Mouse (Mus musculus) hindbrain, embryonic 10.5 days (tissue): ENCODE measurements around the gene Gm12355. TPM values are rescaled to one million over a fixed set of nuclear protein-coding genes. Genes with fewer than 3 reads are reported as not detected.
"Not testable (repeated sequence)": the region's sequence is repeated elsewhere in the genome, so short reads cannot be mapped to it uniquely, and the experiment has no call there.

ENCODE experiments used
- DNase-seq: peaks from one replicate; pipeline ENCODE4 v3.0.0-alpha.2; 2017; ENCODE audit warnings: low spot score
- H3K27ac ChIP-seq: fragments of 300-500 bp; sonication (generic); 2 replicates; pipeline ENCODE4 v1.5.1; 2016; ENCODE audit warnings: mild to moderate bottlenecking, moderate library complexity
- H3K27me3 ChIP-seq: fragments of 300-500 bp; sonication (generic); 2 replicates; pipeline ENCODE4 v1.6.1; 2016; ENCODE audit warnings: mild to moderate bottlenecking; ENCODE audit not compliant: poor library complexity, insufficient read depth, severe bottlenecking
- H3K36me3 ChIP-seq: fragments of 300-500 bp; sonication (generic); 2 replicates; pipeline ENCODE4 v1.6.1; 2016; ENCODE audit warnings: mild to moderate bottlenecking, moderate library complexity
- H3K4me1 ChIP-seq: fragments of 300-500 bp; sonication (generic); replicated peaks from 2 replicates; pipeline ENCODE4 v1.6.1; 2016; ENCODE audit warnings: mild to moderate bottlenecking
- H3K4me3 ChIP-seq: fragments of 300-500 bp; sonication (generic); 2 replicates; pipeline ENCODE4 v1.5.1; 2016; ENCODE audit warnings: mild to moderate bottlenecking, moderate library complexity
- H3K9me3 ChIP-seq: fragments of 300-500 bp; sonication (generic); 2 replicates; pipeline ENCODE4 v1.6.1; 2016; ENCODE audit warnings: mild to moderate bottlenecking, moderate library complexity
- WGBS: fragments of 180-500 bp; shearing (Covaris S2); methylation state at CpG from one replicate; pipeline ENCODE4 v1.1.7; 2016; 5-methylcytosine and 5-hydroxymethylcytosine counted together
- polyA plus RNA-seq: library from polyadenylated mRNA; unstranded; fragments of >200 nt; fragmentation: Nextera tagmentation; extraction: Ambion mirVana; gene quantifications from 2 replicates; pipeline ENCODE4 v1.2.1, GENCODE M21; 2016

Gene Gm12355
- polyA plus RNA-seq, 1 experiment from 2014 or later, result 1.3 TPM

DNA sequence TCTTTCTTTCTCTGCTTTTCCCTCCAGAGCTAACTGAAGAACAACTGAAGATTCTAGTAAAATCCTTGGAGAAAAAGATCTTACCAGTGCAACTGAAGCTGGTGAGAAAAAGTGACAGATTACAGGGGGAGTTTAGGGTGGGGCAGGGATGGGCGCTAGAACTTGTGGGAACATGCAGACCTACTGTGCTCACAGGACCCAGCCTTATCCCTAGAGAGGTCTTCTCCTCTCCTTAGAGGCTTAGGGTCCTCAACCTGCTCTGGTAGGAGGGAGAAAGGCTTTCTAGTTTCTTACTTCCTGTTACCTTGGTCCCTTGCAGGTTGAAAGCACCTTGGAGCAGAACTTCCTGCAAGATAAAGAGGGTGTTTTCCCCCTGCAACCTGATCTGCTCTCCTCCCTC lies 12.0 kb upstream of the Gm12355 start:
- Histone ChIP-seq H3K9me3 (no peaks in the 10 kb centered on the region), H3K36me3 (no peaks in the 10 kb centered on the region), H3K27ac (no peak overlapping the region), H3K4me3 (no peak overlapping the region), H3K27me3 (no peaks in the 10 kb centered on the region), H3K4me1 (no peaks in the 10 kb centered on the region)
- WGBS, result 71% methylated on average over 1 of the region's 1 CpGs
- no peak for DNase-seq

DNA sequence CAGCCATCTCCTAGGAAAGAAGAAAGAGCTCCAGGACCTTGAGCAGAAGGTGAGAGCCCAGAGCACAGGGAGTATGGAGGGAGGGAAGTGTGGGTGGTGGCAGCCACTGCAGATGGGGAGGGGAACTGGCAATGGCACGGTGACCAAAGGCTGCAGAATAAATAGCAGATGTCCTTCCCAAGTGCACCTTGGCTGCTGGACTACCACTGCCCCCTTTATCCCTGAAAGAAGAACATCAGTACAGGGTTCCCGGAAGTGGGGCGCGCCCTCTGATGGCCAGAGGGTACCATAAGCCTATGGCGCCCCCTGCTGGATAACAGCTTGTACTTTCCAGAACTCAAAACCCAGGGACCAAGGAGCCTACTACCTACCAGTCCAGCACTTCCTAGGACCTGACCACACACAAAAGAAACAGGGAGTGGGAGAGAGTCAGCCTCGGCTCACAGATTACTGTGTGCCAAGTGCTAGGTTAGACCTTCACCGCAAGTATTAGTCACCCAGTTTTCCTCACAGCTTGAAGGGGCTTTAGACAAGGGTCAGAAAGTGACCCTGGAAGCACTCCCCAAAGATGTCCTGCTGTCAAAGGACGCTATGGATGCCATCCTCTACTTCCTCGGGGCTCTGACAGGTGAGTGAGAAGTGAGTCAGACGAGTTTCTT lies 10.0 kb upstream of the Gm12355 start:
- WGBS, result 37% methylated on average over 10 of the region's 10 CpGs
- H3K27me3 ChIP-seq, H3K36me3 ChIP-seq, H3K27ac ChIP-seq, H3K9me3 ChIP-seq, H3K4me3 ChIP-seq, H3K4me1 ChIP-seq: not testable (repeated sequence)
- peak; percentile 8 for DNase-seq

DNA sequence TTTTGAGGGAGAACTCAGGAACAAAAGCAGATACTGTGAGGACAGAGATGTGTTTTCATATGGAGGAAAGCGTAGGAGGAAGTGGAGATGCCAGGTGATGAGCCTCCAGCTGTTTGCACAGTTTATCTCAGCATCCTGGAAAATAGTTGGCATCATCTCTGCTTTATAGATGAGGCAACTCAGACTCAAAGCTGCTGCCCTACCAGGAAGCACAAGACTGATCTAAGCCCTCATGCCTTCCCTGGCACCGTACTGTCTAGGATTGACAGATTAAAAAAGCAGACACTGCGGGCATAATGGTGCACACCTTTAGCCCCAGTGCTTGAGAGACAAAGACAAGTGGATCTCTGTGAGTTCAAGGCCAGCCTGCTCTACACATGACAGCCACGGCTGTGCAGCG lies 5.2 kb upstream of the Gm12355 start:
- H3K36me3 ChIP-seq, result no peaks in the 10 kb centered on the region
- no peak for DNase-seq
- no peak overlapping the region for H3K4me3 ChIP-seq
- H3K27ac ChIP-seq, result no peak overlapping the region
- 88% methylated on average over 5 of the region's 5 CpGs for WGBS
- no peaks in the 10 kb centered on the region for H3K4me1 ChIP-seq
- H3K9me3 ChIP-seq, result no peaks in the 10 kb centered on the region
- H3K27me3 ChIP-seq, result no peaks in the 10 kb centered on the region

DNA sequence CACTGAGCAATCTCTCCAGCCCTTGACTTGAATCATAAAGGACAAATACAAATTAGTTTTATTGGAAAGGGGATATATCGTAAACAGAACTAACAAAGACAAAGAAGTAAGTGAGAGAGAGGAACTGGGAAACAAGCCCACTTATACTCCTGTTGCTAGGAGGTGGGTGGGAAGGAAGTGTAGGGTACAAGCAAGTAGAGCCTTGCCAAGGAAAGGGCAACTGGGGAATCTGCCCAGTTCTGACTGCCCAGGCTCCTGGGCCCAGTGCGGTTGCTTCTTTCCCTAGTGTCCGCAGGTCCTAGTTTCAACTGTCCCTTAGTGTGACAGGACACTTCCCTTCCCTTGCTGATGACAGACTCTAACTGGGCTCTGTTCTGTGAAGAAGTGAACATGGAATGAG lies 3.2 kb upstream of the Gm12355 start:
- no peak for DNase-seq
- Histone ChIP-seq H3K36me3 (no peaks in the 10 kb centered on the region), H3K9me3 (no peaks in the 10 kb centered on the region), H3K4me3 (no peak overlapping the region), H3K27me3 (no peaks in the 10 kb centered on the region), H3K4me1 (no peaks in the 10 kb centered on the region), H3K27ac (no peak overlapping the region)
- 91% methylated on average over 3 of the region's 3 CpGs for WGBS

DNA sequence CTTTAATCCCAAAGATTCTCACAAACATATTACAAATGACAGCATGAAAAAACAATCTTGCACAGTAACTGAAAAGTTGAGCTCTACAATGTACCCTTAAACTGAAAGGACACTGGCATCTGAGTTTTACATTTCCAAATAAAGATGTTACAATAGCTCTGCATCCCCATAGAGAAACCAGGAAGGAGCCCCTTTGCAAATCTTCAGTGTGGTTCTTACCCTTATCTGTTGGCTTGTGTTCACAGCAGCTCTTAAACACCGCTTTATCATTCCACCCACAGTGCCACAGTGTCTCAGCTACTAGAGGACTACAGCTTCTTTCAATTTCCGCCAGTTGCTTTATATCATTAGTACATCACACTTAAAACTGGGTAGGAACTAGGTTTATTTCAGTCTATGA lies 1.1 kb downstream of the Gm12355 start:
- not testable (repeated sequence) for H3K27me3 ChIP-seq, H3K4me3 ChIP-seq, H3K27ac ChIP-seq, H3K36me3 ChIP-seq, DNase-seq, H3K4me1 ChIP-seq
- H3K9me3 ChIP-seq, result peaks cover 12% of the 10 kb centered on the region
- WGBS, result 88% methylated on average over 2 of the region's 2 CpGs

DNA sequence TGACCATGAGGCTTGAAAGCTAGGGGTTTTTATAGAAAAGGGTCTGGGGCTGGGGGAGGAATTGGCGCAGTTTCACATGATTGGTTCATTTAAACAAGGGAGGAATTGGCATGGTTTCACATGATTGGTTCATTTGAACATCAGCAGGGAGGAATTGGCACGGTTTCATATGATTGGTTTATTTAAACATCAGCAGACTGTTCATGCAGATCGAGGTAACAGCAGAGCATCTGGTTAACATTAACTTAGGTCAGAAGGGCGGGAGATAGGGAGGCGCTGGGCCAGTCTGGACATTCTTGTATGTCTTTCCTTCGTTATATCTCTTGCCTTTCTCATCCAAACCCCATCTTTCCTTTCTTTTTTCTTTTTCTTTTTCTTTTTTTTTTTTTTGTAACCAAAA lies 1.5 kb downstream of the Gm12355 start:
- H3K27ac ChIP-seq, H3K4me1 ChIP-seq, H3K4me3 ChIP-seq, H3K36me3 ChIP-seq, H3K27me3 ChIP-seq, DNase-seq: not testable (repeated sequence)
- WGBS, result 80% methylated on average over 6 of the region's 6 CpGs
- H3K9me3 ChIP-seq, result peaks cover 12% of the 10 kb centered on the region

DNA sequence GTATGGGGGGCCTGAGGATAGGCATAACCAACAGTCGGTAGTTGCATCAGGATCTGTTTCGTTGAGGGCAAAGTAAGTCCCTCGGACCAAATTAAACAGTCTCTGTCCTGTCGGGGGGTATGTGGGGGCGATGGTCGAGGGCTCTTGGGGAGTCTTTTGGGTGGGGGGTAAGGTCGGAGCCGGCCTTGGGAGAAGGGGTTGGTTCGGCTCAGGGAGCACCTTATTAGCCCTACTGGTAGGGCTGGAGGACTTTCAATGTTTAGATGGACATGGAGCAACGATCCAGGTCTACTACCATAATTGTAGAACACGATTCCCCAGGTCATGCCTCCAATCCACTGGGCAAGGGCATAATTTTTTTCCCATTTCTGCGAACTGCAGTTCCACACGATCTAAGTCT lies 4.7 kb downstream of the Gm12355 start:
- Histone ChIP-seq H3K27ac (no peak overlapping the region), H3K9me3 (peaks cover 12% of the 10 kb centered on the region), H3K4me3 (no peak overlapping the region), H3K4me1 (no peaks in the 10 kb centered on the region), H3K27me3 (no peaks in the 10 kb centered on the region), H3K36me3 (no peaks in the 10 kb centered on the region)
- WGBS, result 94% methylated on average over 13 of the region's 13 CpGs
- no peak for DNase-seq

DNA sequence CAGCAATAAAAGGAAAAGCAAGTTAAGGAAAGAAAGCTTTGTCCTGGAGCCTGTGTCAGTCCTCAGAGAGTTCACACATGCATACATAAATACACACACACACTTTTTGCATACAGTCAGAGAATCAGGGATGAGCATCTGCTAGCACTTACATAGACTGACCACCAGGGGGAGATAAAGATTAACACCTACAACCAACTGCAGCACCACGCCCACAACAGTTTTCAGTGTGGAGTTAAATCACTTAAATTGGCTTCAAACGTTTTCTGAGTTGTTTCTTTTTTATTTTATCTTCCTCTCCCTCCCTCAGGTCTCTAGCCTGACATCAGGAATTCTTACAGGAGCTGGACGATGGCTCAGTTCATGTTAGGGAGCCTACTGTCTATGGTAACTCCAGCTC lies 18.7 kb downstream of the Gm12355 start:
- no peak for DNase-seq
- 12% methylated on average over 3 of the region's 3 CpGs for WGBS

DNA sequence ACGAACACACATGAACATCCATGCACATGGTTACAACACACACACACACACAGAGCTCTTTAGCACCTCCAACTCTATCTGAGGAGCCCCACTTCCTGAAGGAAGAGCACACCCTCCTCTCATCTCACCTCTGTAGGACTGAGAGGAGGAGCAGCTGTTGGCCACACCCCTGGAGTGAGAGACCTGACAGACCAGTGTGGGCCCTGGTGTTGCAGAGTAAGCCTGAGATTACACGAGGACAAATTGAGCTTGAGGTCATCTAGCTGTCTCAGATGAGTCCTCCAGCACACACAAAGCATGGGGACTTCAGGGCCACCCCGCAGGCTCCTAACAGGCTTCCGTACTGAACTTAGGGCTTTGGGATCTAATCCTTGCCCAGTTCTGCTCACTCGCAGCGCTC lies 20.6 kb downstream of the Gm12355 start:
- H3K4me1 ChIP-seq, result peaks cover 11% of the 10 kb centered on the region
- 71% methylated on average over 6 of the region's 6 CpGs for WGBS
- H3K4me3 ChIP-seq, result not testable (repeated sequence)

More for the DNA sequence above, 18.7 kb downstream of the Gm12355 start:
- Histone ChIP-seq H3K27ac (no peak overlapping the region), H3K27me3 (peaks cover 5% of the 10 kb centered on the region; the same call in 1 of the 2 replicates), H3K9me3 (no peaks in the 10 kb centered on the region), H3K4me3 (no peak overlapping the region), H3K4me1 (peaks cover 9% of the 10 kb centered on the region), H3K36me3 (no peaks in the 10 kb centered on the region)

DNA sequence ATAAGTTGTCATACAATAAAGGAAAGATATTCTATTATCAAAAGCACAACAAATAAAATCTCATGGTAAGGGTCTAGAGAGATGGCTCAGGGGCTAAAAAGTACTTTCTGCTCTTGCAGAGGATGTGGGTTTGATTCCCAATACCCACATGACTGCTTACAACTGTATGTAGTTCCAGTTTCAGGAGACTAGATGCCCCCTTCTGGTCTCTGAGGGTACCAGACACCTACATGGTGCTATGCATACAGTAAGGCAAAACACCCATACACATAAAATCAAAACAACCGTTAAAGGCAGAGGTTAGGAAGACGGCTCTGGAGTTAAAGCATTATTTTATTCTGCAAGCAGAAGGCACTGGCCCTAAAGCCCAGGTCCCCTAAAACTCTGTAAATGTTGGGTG lies 21.5 kb downstream of the Gm12355 start:
- H3K27ac ChIP-seq, result no peak overlapping the region
- H3K4me3 ChIP-seq, result no peak overlapping the region
- peaks cover 33% of the 10 kb centered on the region for H3K27me3 ChIP-seq
- H3K9me3 ChIP-seq, result no peaks in the 10 kb centered on the region
- H3K4me1 ChIP-seq, result peaks cover 17% of the 10 kb centered on the region
- DNase-seq, result no peak
- H3K36me3 ChIP-seq, result no peaks in the 10 kb centered on the region
- whole genome bisulfite sequencing, result 82% methylated on average over 2 of the region's 2 CpGs

More for the DNA sequence above, 20.6 kb downstream of the Gm12355 start:
- H3K27me3 ChIP-seq, result peaks cover 23% of the 10 kb centered on the region
- H3K27ac ChIP-seq, H3K36me3 ChIP-seq, H3K9me3 ChIP-seq, DNase-seq: not testable (repeated sequence)

DNA sequence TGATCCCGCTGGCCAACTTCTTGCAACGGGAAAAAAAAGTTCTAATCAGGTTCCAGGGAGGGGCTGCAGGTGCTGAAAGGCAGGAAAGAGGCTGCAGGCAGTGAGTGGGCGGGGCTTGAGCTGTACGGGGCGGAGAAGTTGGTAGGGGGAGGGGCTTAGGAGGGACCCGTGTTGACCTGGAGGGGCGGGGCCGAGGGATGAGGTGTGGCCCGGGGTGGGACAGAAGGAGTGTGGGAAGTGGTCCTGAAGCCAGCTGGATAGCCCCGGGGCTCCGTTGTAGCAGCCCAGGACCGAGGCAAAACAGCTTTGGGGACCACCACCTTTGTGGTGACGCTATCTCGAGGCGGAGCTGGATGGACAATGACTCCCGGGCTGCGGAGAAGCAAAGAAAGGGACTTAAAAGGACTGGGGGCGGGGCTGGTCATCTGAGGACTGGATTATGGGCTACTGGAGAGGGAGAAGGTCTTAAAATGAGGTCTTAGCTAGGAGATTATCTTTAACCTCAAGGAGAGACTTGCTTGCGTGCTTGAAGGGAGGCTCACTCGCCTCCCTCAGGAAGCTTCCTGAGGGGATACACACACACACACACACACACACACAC lies 23.3 kb downstream of the Gm12355 start:
- no peaks in the 10 kb centered on the region for H3K9me3 ChIP-seq
- H3K4me1 ChIP-seq, result peaks cover 19% of the 10 kb centered on the region
- H3K36me3 ChIP-seq, result no peaks in the 10 kb centered on the region
- H3K4me3 ChIP-seq, result peak overlapping the region; percentile 53
- H3K27me3 ChIP-seq, result peaks cover 47% of the 10 kb centered on the region
- H3K27ac ChIP-seq, result peak overlapping the region; percentile 70
- DNase-seq, result peak; percentile 66
- WGBS, result 2% methylated on average over 20 of the region's 20 CpGs

DNA sequence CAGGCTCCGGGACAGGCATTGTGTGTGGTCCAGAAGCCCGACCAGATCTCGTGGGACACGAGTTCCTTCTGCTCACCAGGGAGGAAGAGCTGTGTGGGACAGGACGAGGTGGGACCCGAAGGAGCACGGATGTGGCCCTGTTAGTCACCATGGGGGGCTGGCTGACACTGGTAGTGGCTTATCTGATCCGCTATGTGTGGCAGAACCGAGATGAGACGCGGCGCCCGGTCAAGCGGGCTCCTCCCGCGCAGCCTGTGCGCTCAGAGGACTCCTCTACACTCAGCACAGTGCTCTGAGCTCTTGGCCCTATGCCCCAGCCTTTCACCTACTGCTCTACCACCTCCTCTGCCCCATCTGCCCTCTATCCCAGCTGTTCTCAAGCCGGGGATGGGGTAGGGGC lies 26.2 kb downstream of the Gm12355 start:
- WGBS, result 31% methylated on average over 18 of the region's 18 CpGs

DNA sequence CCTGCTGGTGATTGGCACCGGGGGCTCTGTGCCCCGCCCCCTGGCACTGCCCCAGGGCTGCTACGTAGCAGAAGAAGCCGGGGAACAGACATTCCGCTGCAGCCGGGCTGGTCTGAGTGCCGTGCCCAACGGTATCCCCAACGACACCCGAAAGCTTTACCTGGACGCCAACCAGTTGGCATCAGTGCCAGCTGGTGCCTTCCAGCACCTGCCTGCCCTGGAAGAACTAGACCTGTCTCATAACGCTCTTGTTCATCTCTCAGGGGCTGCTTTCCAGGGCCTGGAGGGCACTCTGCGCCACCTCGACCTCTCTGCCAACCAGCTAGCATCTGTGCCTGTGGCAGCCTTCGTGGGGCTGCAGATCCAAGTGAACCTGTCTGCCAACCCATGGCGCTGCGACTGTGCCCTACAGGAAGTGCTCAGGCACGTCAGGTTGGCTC lies 26.6 kb downstream of the Gm12355 start:
- Histone ChIP-seq H3K4me1 (peaks cover 19% of the 10 kb centered on the region), H3K27ac (no peak overlapping the region), H3K4me3 (no peak overlapping the region), H3K9me3 (no peaks in the 10 kb centered on the region), H3K36me3 (no peaks in the 10 kb centered on the region), H3K27me3 (peaks cover 49% of the 10 kb centered on the region)
- WGBS, result 66% methylated on average over 18 of the region's 18 CpGs
- no peak for DNase-seq

More for the DNA sequence above, 26.2 kb downstream of the Gm12355 start:
- Histone ChIP-seq H3K4me3 (no peak overlapping the region), H3K9me3 (no peaks in the 10 kb centered on the region), H3K27me3 (peaks cover 49% of the 10 kb centered on the region), H3K4me1 (peaks cover 19% of the 10 kb centered on the region), H3K36me3 (no peaks in the 10 kb centered on the region), H3K27ac (no peak overlapping the region)
- DNase-seq, result no peak
